8 mouse cellular contexts compared by ENCODE assay signal in genomic region chr2:116976951-116977503, GRCm38 (mm10).
DNase-seq lines count a peak whose midpoint lies in the region; ATAC-seq lines count a peak whose summit lies in the region.

No protein-coding gene starts in this region.

- intact Hi-C loops in left cerebral cortex, postnatal 10 days (cut with DNase I): loop anchor here (5.0 kb wide), 1 partner anchor 205 kb away; no protein-coding TSS in a partner anchor

- DNase-seq in adrenal gland, adult 2 months: peak; percentile 28
- no peak for DNase-seq in adrenal gland, postnatal 25 days
- peak; percentile 42 for DNase-seq in mesoderm, embryonic 11.5 days (ENCODE audit: low read depth, low spot score)
- no peak for DNase-seq in urinary bladder, adult 18-20 months (ENCODE audit: low spot score in 2 of 2)
- no peak for DNase-seq in left cerebral cortex, postnatal 10 days (ENCODE audit: extremely low spot score in 1 of 2, low spot score in 2 of 2)

- H3K36me3 ChIP-seq in heart, embryonic 15.5 days: no peaks in the 10 kb centered on the region

- no peak for ATAC-seq in heart, embryonic 15.5 days (replicated peaks; ENCODE audit: insufficient number of reproducible peaks, insufficient read depth, low FRiP score, low read depth)
- ATAC-seq in megakaryocyte-erythroid progenitor cell, adult 5-6 weeks (replicated peaks; ENCODE audit: low FRiP score, low TSS enrichment, poor library complexity, severe bottlenecking): no peak

- H3K9ac ChIP-seq in heart, embryonic 15.5 days: no peak overlapping the region

- 15% methylated on average over 9 of the region's 9 CpGs for WGBS in heart, embryonic 15.5 days

- no peaks in the 10 kb centered on the region for H3K9me3 ChIP-seq in heart, embryonic 15.5 days (replicated peaks)

- peak overlapping the region; percentile 96; the same call in 1 of the 2 replicates for H3K4me2 ChIP-seq in heart, embryonic 15.5 days

- peaks cover 17% of the 10 kb centered on the region for H3K4me1 ChIP-seq in brown adipose tissue, adult 24 weeks (ENCODE audit: control insufficient read depth, insufficient read depth, insufficient read length, low read length)
- peaks cover 33% of the 10 kb centered on the region for H3K4me1 ChIP-seq in heart, embryonic 15.5 days (replicated peaks)

- no peaks in the 10 kb centered on the region for H3K27me3 ChIP-seq in heart, embryonic 15.5 days

- H3K4me3 ChIP-seq in brown adipose tissue, adult 24 weeks (ENCODE audit: insufficient read depth, low read depth, low read length): no peak overlapping the region
- no peak overlapping the region for H3K4me3 ChIP-seq in heart, embryonic 15.5 days

- H3K27ac ChIP-seq in brown adipose tissue, adult 24 weeks (replicated peaks; ENCODE audit: low read depth, low read length): peak overlapping the region; percentile 25; the same call in 1 of the 2 replicates
- peak overlapping the region; percentile 95 for H3K27ac ChIP-seq in heart, embryonic 15.5 days

Comparison
In these comparisons a context has a peak if more than half of its experiments do, and no peak if none do; other contexts are left out.
1. DNase-seq: peak in adrenal gland, adult 2 months (single experiment) and mesoderm, embryonic 11.5 days (single experiment); none in adrenal gland, postnatal 25 days (single experiment), urinary bladder, adult 18-20 months (0 of 2) and left cerebral cortex, postnatal 10 days (0 of 2).